Mouse (Mus musculus): ENCODE data around the gene Ugt3a2. TPM values are rescaled to one million over a fixed set of nuclear protein-coding genes. Genes with fewer than 3 reads are reported as not detected.

Ugt3a2 gene
- not detected for polyA plus RNA-seq (2017; shearing (Covaris generic))

- ATAC-seq = no peak
Observed at GRCm38 (mm10) chr15:9335341-9335740, at the start of gene Ugt3a2. Gene Ugt3a2, plus strand, starts transcription at chr15:9335550.

GRCm38 (mm10) chr15:9289660-9290059 lies 45.7 kb upstream of the Ugt3a2 start:
- ATAC-seq = no peak

GRCm38 (mm10) chr15:9305978-9306692 lies 29.2 kb upstream of the Ugt3a2 start:
- no peak for ATAC-seq

- no peak for ATAC-seq
Observed at GRCm38 (mm10) chr15:9334596-9334995, 754 bp upstream of the Ugt3a2 start.

GRCm38 (mm10) chr15:9336616-9337015 lies 1.3 kb downstream of the Ugt3a2 start:
- ATAC-seq = no peak

GRCm38 (mm10) chr15:9337021-9337420 lies 1.7 kb downstream of the Ugt3a2 start:
- no peak for ATAC-seq

GRCm38 (mm10) chr15:9348739-9349138 lies 13.4 kb downstream of the Ugt3a2 start:
- no peak for ATAC-seq

- ATAC-seq = no peak
Observed at GRCm38 (mm10) chr15:9362801-9363200, 27.5 kb downstream of the Ugt3a2 start.

GRCm38 (mm10) chr15:9368774-9369173 lies 33.4 kb downstream of the Ugt3a2 start:
- no peak for ATAC-seq

- no peak for ATAC-seq
Observed at GRCm38 (mm10) chr15:9376281-9376680, 40.9 kb downstream of the Ugt3a2 start.

GRCm38 (mm10) chr15:9409475-9409874 lies 74.1 kb downstream of the Ugt3a2 start:
- no peak for ATAC-seq

Other genes starting within 250 kb of the Ugt3a2 start
- 1 to 10 TPM; 3.0 to 3.6 TPM for gene Lmbrd2, start 195.0 kb upstream of the Ugt3a2 start, polyA plus RNA-seq (2017; shearing (Covaris generic))
- 1 to 10 TPM; 5.9 to 6.0 TPM for gene Skp2, start 180.1 kb upstream of the Ugt3a2 start, polyA plus RNA-seq (2017; shearing (Covaris generic))
- not detected for gene Ugt3a1, start 58.7 kb upstream of the Ugt3a2 start, polyA plus RNA-seq (2017; shearing (Covaris generic))
- 1 to 10 TPM; 2.4 to 7.9 TPM for gene Capsl, start 100.5 kb downstream of the Ugt3a2 start, polyA plus RNA-seq (2017; shearing (Covaris generic))
- 100 to 1,000 TPM; 118 to 316 TPM for gene Il7r, start 194.6 kb downstream of the Ugt3a2 start, polyA plus RNA-seq (2017; shearing (Covaris generic))